Mouse (Mus musculus) mammary gland, adult 2 months (tissue): ENCODE data around the gene Ern1. TPM values are rescaled to one million over a fixed set of nuclear protein-coding genes. Genes with fewer than 3 reads are reported as not detected.

Experiments
- polyA plus RNA-seq: library from polyadenylated mRNA; depleted of rRNA; stranded (reverse); fragments of >200 nt; gene quantifications from 2 replicates; pipeline ENCODE4 v1.2.3, GENCODE M21; 2012; ENCODE audit warnings: low replicate concordance; rRNA removed

The Ern1 gene
- polyA plus RNA-seq = 20.1 and 29.2 TPM in 2 replicates

DNA sequence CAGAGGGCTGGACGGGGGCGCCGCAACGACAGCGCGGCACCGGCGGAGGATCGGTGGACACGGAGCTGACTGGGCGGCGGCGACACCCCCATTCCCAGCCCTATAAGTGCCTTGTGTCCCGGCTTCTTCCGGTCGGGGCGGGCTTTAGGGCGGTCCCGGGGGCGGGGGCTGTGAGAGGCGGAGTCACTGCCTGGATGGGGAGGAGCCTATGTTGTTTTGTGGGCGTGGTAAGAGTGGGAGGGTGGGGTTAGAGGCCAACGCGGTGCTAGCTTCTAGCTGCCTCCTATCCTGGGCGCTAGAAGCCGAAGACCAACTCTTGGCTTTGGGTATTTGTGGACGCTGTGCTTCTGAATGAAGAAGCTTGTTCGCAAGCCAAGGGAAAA, at the start of gene Ern1:
Ern1 (minus strand) TSS at position 120 of the 383 bp plus-strand sequence.

DNA sequence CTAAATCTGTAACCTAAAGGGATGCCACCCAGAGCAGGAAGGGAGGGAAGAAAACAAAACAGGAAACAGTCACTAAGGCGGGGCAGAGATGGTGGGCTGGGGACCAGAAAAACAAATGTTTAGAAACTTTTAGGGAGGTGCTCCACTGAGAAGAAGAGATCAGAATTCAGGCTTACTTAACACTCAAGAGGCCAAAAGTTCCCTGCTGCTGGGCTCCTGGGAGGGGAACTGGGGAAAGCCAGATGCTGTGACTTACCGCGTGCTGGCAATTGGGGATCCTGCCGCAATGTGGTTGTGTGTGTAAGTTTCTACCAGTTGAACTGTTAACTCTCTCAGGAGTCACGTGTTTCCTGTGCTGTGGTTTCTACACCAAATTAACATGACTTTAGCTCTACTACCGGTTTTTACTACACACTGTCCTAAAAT, 99.8 kb downstream of the Ern1 start, which contains the start of gene Icam2:
Icam2 (minus strand) TSS at position 285 of the 426 bp plus-strand sequence.

DNA sequence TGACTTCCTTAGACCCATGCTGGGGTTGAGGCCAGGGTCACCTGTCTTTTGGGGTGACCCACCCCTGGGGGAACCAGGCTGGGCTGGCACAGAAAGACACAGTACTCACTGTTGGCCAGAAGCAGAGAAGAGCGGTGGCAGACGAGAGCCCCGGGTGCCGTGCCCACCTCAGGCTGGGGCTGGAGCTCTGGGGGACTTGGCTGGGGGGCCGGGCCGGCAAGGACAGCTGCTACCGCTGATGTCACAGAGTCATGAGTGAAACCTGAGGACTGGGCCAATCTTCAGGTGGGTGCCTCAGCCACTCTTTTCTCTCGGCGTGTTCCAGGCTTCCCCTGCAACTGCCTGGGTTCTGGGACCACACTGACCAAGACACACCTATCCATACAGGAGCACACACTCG, 122.3 kb downstream of the Ern1 start, which contains the start of gene Prr29:
Prr29 (plus strand) TSS at position 107 of the 400 bp plus-strand sequence.

DNA sequence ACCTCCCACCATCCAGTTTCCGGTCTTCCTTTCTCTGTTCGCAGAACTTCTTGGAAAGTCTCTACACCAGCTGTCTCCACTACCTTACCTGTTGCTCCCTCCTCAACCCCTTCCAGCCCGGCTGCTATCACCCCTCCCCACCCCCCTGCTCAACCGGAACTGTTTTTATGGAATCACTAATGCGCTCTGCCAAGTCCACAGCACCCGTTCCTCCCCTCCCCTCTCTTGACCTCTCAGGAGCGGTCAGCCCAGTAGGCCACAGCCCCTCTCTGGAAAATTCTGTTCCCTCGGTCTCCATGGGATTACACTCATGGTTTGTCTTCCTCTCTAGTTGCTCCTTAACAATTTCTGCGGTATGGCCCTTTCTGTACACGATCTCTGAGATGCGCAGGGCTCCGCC, 134.5 kb downstream of the Ern1 start, which contains the start of gene Scn4a:
Scn4a (minus strand) TSS at position 101 of the 400 bp plus-strand sequence.

Other genes starting within 250 kb of the Ern1 start
- gene Ftsj3, start 231.8 kb downstream of the Ern1 start, polyA plus RNA-seq = 11.0 and 13.9 TPM in 2 replicates
- 23.5 and 41.8 TPM in 2 replicates for gene Psmc5, start 231.7 kb downstream of the Ern1 start, polyA plus RNA-seq
- 146 and 157 TPM in 2 replicates for gene Smarcd2, start 214.9 kb downstream of the Ern1 start, polyA plus RNA-seq
- 0.11 and 0.33 TPM in 2 replicates for gene Tcam1, start 211.2 kb downstream of the Ern1 start, polyA plus RNA-seq
- 0.68 and 1.5 TPM in 2 replicates for gene Gh, start 186.0 kb downstream of the Ern1 start, polyA plus RNA-seq
- gene Cd79b, start 173.1 kb downstream of the Ern1 start, polyA plus RNA-seq = 140 and 163 TPM in 2 replicates
- gene Scn4a, start 134.6 kb downstream of the Ern1 start, polyA plus RNA-seq = 1.9 and 41.1 TPM in 2 replicates
- gene Prr29, start 122.4 kb downstream of the Ern1 start, polyA plus RNA-seq = 0.59 and 3.7 TPM in 2 replicates
- gene Icam2, start 99.8 kb downstream of the Ern1 start, polyA plus RNA-seq = 54.7 and 61.3 TPM in 2 replicates
- 20.2 and 29.7 TPM in 2 replicates for gene Tex2, start 125.6 kb upstream of the Ern1 start, polyA plus RNA-seq